Mouse (Mus musculus) liver, embryonic 16.5 days (tissue): ENCODE results near the gene Tgfbr3. TPM values are rescaled to one million over a fixed set of nuclear protein-coding genes. Genes with fewer than 3 reads are reported as not detected.
"Not testable (repeated sequence)": the region's sequence is repeated elsewhere in the genome, so short reads cannot be mapped to it uniquely, and the experiment has no call there.

Experiments
- ATAC-seq: fragments of 200-750 bp; cut with Nextera tagmentation; 2 replicates; pipeline ENCODE4 v1.8.0; 2017; ENCODE audit warnings: low read depth, mild to moderate bottlenecking, moderate number of reproducible peaks, moderate library complexity
- H3K27ac ChIP-seq: fragments of 300-500 bp; sonication (generic); 2 replicates; pipeline ENCODE4 v1.5.1; 2014; ENCODE audit warnings: mild to moderate bottlenecking, low read length
- H3K27me3 ChIP-seq: fragments of 300-500 bp; sonication (generic); 2 replicates; pipeline ENCODE4 v1.6.1; 2014; ENCODE audit warnings: low read depth, low read length, mixed read lengths; ENCODE audit not compliant: control insufficient read depth, insufficient read depth
- H3K36me3 ChIP-seq: fragments of 300-500 bp; sonication (generic); 2 replicates; pipeline ENCODE4 v1.6.1; 2014; ENCODE audit warnings: mild to moderate bottlenecking; ENCODE audit not compliant: control insufficient read depth, insufficient read depth
- H3K4me1 ChIP-seq: fragments of 300-500 bp; sonication (generic); 2 replicates; pipeline ENCODE4 v1.6.1; 2014; ENCODE audit warnings: low read depth, low read length, mixed read lengths; ENCODE audit not compliant: control insufficient read depth
- H3K4me2 ChIP-seq: fragments of 300-500 bp; sonication (generic); 2 replicates; pipeline ENCODE4 v1.6.1; 2014; ENCODE audit warnings: low read depth, low read length, mixed read lengths
- H3K4me3 ChIP-seq: fragments of 300-500 bp; sonication (generic); 2 replicates; pipeline ENCODE4 v1.5.1; 2014; ENCODE audit warnings: low read depth, mild to moderate bottlenecking, low read length
- H3K9ac ChIP-seq: fragments of 300-500 bp; sonication (generic); 2 replicates; pipeline ENCODE4 v1.6.1; 2014; ENCODE audit warnings: low read depth, low read length
- H3K9me3 ChIP-seq: fragments of 300-500 bp; sonication (generic); replicated peaks from 2 replicates; pipeline ENCODE4 v1.6.1; 2016; ENCODE audit warnings: low read length; ENCODE audit not compliant: control insufficient read depth
- WGBS: fragments of 180-500 bp; shearing (Covaris S2); extraction: QIAGEN DNeasy Blood & Tissue Kit; methylation state at CpG from one replicate; pipeline ENCODE4 v1.1.7; 2014; ENCODE audit not compliant: insufficient replicate concordance; 5-methylcytosine and 5-hydroxymethylcytosine counted together
- polyA plus RNA-seq: library from polyadenylated mRNA; unstranded; fragments of >200 nt; fragmentation: Nextera tagmentation; extraction: Ambion mirVana; gene quantifications from 2 replicates; pipeline ENCODE4 v1.2.1, GENCODE M21; 2015

The Tgfbr3 gene
- polyA plus RNA-seq, 1 experiment from 2014 or later = 6.8 TPM

- no peak overlapping the region for H3K4me2 ChIP-seq
- no peak overlapping the region for H3K9ac ChIP-seq
- no peak overlapping the region for H3K4me3 ChIP-seq
- H3K4me1 ChIP-seq = peaks cover 26% of the 10 kb centered on the region
- ATAC-seq = peak; percentile 37; the same call in 1 of the 2 replicates
- no peaks in the 10 kb centered on the region for H3K9me3 ChIP-seq
- H3K27me3 ChIP-seq = no peaks in the 10 kb centered on the region
- H3K27ac ChIP-seq = 0 out of 2 replicates have a peak overlapping the region, but pooled peaks have one; percentile 1
- no peaks in the 10 kb centered on the region for H3K36me3 ChIP-seq
- WGBS = 29% methylated on average over 3 of the region's 3 CpGs
Observed at GRCm38 (mm10) chr5:107251751-107252305, 37.6 kb downstream of the Tgfbr3 start.

GRCm38 (mm10) chr5:107250548-107251272 lies 38.7 kb downstream of the Tgfbr3 start:
- H3K27ac ChIP-seq = no peak overlapping the region
- H3K4me2 ChIP-seq = no peak overlapping the region
- H3K4me3 ChIP-seq = no peak overlapping the region
- no peaks in the 10 kb centered on the region for H3K27me3 ChIP-seq
- H3K4me1 ChIP-seq = peaks cover 26% of the 10 kb centered on the region
- no peak overlapping the region for H3K9ac ChIP-seq
- WGBS = 65% methylated on average over 19 of the region's 19 CpGs
- no peaks in the 10 kb centered on the region for H3K9me3 ChIP-seq
- ATAC-seq = no peak
- H3K36me3 ChIP-seq = no peaks in the 10 kb centered on the region

GRCm38 (mm10) chr5:107248732-107249131 lies 40.7 kb downstream of the Tgfbr3 start:
- Histone ChIP-seq H3K4me2 (no peak overlapping the region), H3K4me3 (no peak overlapping the region), H3K27me3 (no peaks in the 10 kb centered on the region), H3K9ac (no peak overlapping the region), H3K9me3 (no peaks in the 10 kb centered on the region), H3K4me1 (peaks cover 30% of the 10 kb centered on the region), H3K36me3 (no peaks in the 10 kb centered on the region), H3K27ac (no peak overlapping the region)
- ATAC-seq = no peak
- WGBS = 68% methylated on average over 6 of the region's 6 CpGs

- H3K27me3 ChIP-seq, H3K4me2 ChIP-seq, H3K9me3 ChIP-seq, ATAC-seq, H3K4me3 ChIP-seq, H3K9ac ChIP-seq, H3K27ac ChIP-seq, H3K36me3 ChIP-seq: not testable (repeated sequence)
- H3K4me1 ChIP-seq = peaks cover 33% of the 10 kb centered on the region
- 84% methylated on average over 11 of the region's 11 CpGs for WGBS
Observed at GRCm38 (mm10) chr5:107248302-107248701, 41.1 kb downstream of the Tgfbr3 start.

- WGBS = 81% methylated on average over 3 of the region's 3 CpGs
- no peak overlapping the region for H3K4me2 ChIP-seq
- ATAC-seq = no peak
- H3K9me3 ChIP-seq = no peaks in the 10 kb centered on the region
- H3K4me3 ChIP-seq = no peak overlapping the region
- H3K27me3 ChIP-seq = no peaks in the 10 kb centered on the region
- H3K9ac ChIP-seq = no peak overlapping the region
- no peaks in the 10 kb centered on the region for H3K36me3 ChIP-seq
- H3K4me1 ChIP-seq = peaks cover 33% of the 10 kb centered on the region
- H3K27ac ChIP-seq = no peak overlapping the region
Observed at GRCm38 (mm10) chr5:107247786-107248185, 41.6 kb downstream of the Tgfbr3 start.

GRCm38 (mm10) chr5:107243445-107243844 lies 46.0 kb downstream of the Tgfbr3 start:
- H3K27ac ChIP-seq = no peak overlapping the region
- no peak overlapping the region for H3K4me2 ChIP-seq
- H3K36me3 ChIP-seq = no peaks in the 10 kb centered on the region
- no peaks in the 10 kb centered on the region for H3K9me3 ChIP-seq
- no peak overlapping the region for H3K9ac ChIP-seq
- H3K4me3 ChIP-seq = no peak overlapping the region
- WGBS = 57% methylated on average over 2 of the region's 2 CpGs
- peak; percentile 64; the same call in 1 of the 2 replicates for ATAC-seq
- H3K4me1 ChIP-seq = peaks cover 13% of the 10 kb centered on the region
- no peaks in the 10 kb centered on the region for H3K27me3 ChIP-seq

- no peak overlapping the region for H3K4me2 ChIP-seq
- 40% methylated on average over 4 of the region's 4 CpGs for WGBS
- H3K9ac ChIP-seq = no peak overlapping the region
- no peak overlapping the region for H3K4me3 ChIP-seq
- no peaks in the 10 kb centered on the region for H3K36me3 ChIP-seq
- no peaks in the 10 kb centered on the region for H3K9me3 ChIP-seq
- 0 out of 2 replicates have a peak, but pooled peaks have one; percentile 27 for ATAC-seq
- peaks cover 17% of the 10 kb centered on the region for H3K4me1 ChIP-seq
- no peak overlapping the region for H3K27ac ChIP-seq
- no peaks in the 10 kb centered on the region for H3K27me3 ChIP-seq
Observed at GRCm38 (mm10) chr5:107242993-107243392, 46.4 kb downstream of the Tgfbr3 start.

GRCm38 (mm10) chr5:107240276-107240675 lies 49.2 kb downstream of the Tgfbr3 start:
- Histone ChIP-seq H3K9ac (no peak overlapping the region), H3K4me1 (peaks cover 43% of the 10 kb centered on the region), H3K27ac (no peak overlapping the region), H3K27me3 (no peaks in the 10 kb centered on the region), H3K4me2 (no peak overlapping the region), H3K36me3 (no peaks in the 10 kb centered on the region), H3K9me3 (no peaks in the 10 kb centered on the region), H3K4me3 (no peak overlapping the region)
- 55% methylated on average over 1 of the region's 1 CpGs for whole genome bisulfite sequencing
- no peak for ATAC-seq

- Histone ChIP-seq H3K36me3 (no peaks in the 10 kb centered on the region), H3K4me2 (no peak overlapping the region), H3K27me3 (no peaks in the 10 kb centered on the region), H3K4me1 (peaks cover 56% of the 10 kb centered on the region), H3K27ac (no peak overlapping the region), H3K4me3 (no peak overlapping the region), H3K9me3 (no peaks in the 10 kb centered on the region), H3K9ac (no peak overlapping the region)
- WGBS = 38% methylated on average over 7 of the region's 7 CpGs
- peak; percentile 67 for ATAC-seq
Observed at GRCm38 (mm10) chr5:107237971-107238426, 51.4 kb downstream of the Tgfbr3 start.
